Mouse (Mus musculus) cerebral cortex, adult 2 months (tissue): ENCODE measurements around the gene Gm21518.

Experiments
- WGBS: fragments of 180-500 bp; shearing (Covaris S2); methylation state at CpG from one replicate; pipeline ENCODE4 v1.1.7; 2018; 5-methylcytosine and 5-hydroxymethylcytosine counted together

Gm21518 gene

DNA sequence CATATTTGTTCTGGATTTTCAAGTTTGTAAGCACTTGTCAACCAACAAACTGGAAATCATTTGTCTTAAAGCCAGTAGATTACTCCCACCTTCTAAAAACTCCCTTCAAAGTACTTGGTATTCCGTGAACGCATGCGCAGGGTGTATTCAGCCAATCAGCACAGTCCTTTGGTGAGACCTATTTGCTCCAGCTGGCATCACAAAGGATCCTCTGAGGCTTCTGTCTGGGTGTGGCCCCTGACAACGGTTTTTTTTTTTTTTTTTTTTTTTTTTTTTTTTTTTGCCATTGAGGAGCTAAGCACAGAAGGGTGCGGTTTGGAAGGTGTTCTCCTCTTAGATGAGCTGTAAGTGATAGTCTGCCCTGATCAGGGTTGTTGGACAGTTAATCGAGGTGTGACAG, at the start of gene Gm21518:
TSS of gene Gm21518 (plus strand) at position 301 of the 400 bp plus-strand sequence.
- WGBS, result no CpG with 5 or more reads among the region's 6 CpGs
